ENCODE assay signal across 11 mouse cellular contexts in the genomic region with DNA sequence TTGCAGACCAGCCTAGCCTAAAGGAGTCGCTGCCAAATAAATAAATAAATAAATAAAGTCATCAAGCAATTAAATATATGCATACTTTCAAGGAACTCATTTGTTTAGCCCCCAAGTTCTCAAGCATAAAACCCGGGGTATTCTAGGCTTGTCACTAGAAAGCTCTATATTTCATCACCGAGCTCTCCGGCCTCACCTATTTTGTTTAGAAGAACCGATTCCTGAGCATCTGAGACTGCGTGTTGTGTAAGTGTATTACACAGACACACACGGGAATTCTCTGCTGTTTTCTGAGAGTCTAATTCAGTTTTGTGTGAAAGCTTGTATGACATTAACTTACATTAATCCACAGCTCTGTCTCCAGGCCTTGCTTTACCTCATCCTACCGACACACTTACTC. TPM values are rescaled to one million over a fixed set of nuclear protein-coding genes. Genes with fewer than 3 reads are reported as not detected.
DNase-seq lines count a peak whose midpoint lies in the region; ATAC-seq and TF ChIP-seq lines count a peak whose summit lies in the region.
"Had no signal": no experiment of that assay in that cellular context is flagged by ENCODE, and none has a peak within 500 bp of the region (broad histone marks: within the 10 kb centered on the region; RNA-seq: fewer than 3 reads in every experiment).

No protein-coding gene starts in this region.

- no peak for ATAC-seq in hindbrain, postnatal 0 days
- ATAC-seq in hindbrain, embryonic 11.5 days (ENCODE audit: low FRiP score) = no peak
- ATAC-seq in lung, postnatal 0 days = no peak
- no peak for ATAC-seq in intestine, postnatal 0 days
- ATAC-seq in neural tube, embryonic 15.5 days (ENCODE audit: low FRiP score) = no peak
- ATAC-seq in frontal cortex, adult (ENCODE audit: low TSS enrichment) = no peak
- ATAC-seq in forebrain, embryonic 12.5 days (ENCODE audit: low FRiP score) = no peak

- no peaks in the 10 kb centered on the region for H3K9me3 ChIP-seq in hindbrain, postnatal 0 days (ENCODE audit: low read length)
- no peaks in the 10 kb centered on the region for H3K9me3 ChIP-seq in hindbrain, embryonic 11.5 days (ENCODE audit: control insufficient read depth, low read length)
- H3K9me3 ChIP-seq in lung, postnatal 0 days (ENCODE audit: low read length) = no peaks in the 10 kb centered on the region
- no peaks in the 10 kb centered on the region for H3K9me3 ChIP-seq in intestine, postnatal 0 days (ENCODE audit: control insufficient read depth)
- H3K9me3 ChIP-seq in neural tube, embryonic 15.5 days (replicated peaks) = no peaks in the 10 kb centered on the region
- H3K9me3 ChIP-seq in forebrain, embryonic 12.5 days = no peaks in the 10 kb centered on the region

- no peaks in the 10 kb centered on the region for H3K4me1 ChIP-seq in hindbrain, postnatal 0 days (ENCODE audit: insufficient read depth, low read length)
- H3K4me1 ChIP-seq in hindbrain, embryonic 11.5 days (replicated peaks; ENCODE audit: control insufficient read depth, insufficient read depth, low read length) = peaks cover 2% of the 10 kb centered on the region; the same call in 1 of the 2 replicates
- H3K4me1 ChIP-seq in lung, postnatal 0 days (ENCODE audit: insufficient read depth, low read depth, low read length) = no peaks in the 10 kb centered on the region
- 0 out of 2 replicates have a peak, but pooled peaks cover 3% of the 10 kb centered on the region for H3K4me1 ChIP-seq in intestine, postnatal 0 days (replicated peaks; ENCODE audit: control insufficient read depth, insufficient read depth, low read length)
- peaks cover 22% of the 10 kb centered on the region for H3K4me1 ChIP-seq in neural tube, embryonic 15.5 days
- peaks cover 18% of the 10 kb centered on the region for H3K4me1 ChIP-seq in forebrain, embryonic 12.5 days

- TF ChIP-seq EP300 in lung, postnatal 0 days (IDR thresholded peaks at IDR 0.05) = no peak

- H3K9ac ChIP-seq in hindbrain, postnatal 0 days (replicated peaks; ENCODE audit: low read length) = no peak overlapping the region
- no peak overlapping the region for H3K9ac ChIP-seq in hindbrain, embryonic 11.5 days (ENCODE audit: low read depth, low read length)
- no peak overlapping the region for H3K9ac ChIP-seq in lung, postnatal 0 days (replicated peaks; ENCODE audit: low read depth)
- H3K9ac ChIP-seq in intestine, postnatal 0 days (ENCODE audit: low read depth, low read length) = no peak overlapping the region
- H3K9ac ChIP-seq in neural tube, embryonic 15.5 days (replicated peaks) = no peak overlapping the region
- no peak overlapping the region for H3K9ac ChIP-seq in forebrain, embryonic 12.5 days

- no peak for TF ChIP-seq CTCF in hindbrain, postnatal 0 days (IDR thresholded peaks at IDR 0.05; ENCODE audit: low read depth)
- no peak for TF ChIP-seq CTCF in lung, postnatal 0 days (IDR thresholded peaks at IDR 0.05)
- TF ChIP-seq CTCF in intestine, postnatal 0 days (IDR thresholded peaks at IDR 0.05; ENCODE audit: low read depth) = no peak

- H3K27ac ChIP-seq in hindbrain, postnatal 0 days = no peak overlapping the region
- H3K27ac ChIP-seq in hindbrain, embryonic 11.5 days (ENCODE audit: low read depth, low read length) = no peak overlapping the region
- no peak overlapping the region for H3K27ac ChIP-seq in lung, postnatal 0 days (ENCODE audit: low read length)
- H3K27ac ChIP-seq in intestine, postnatal 0 days (ENCODE audit: low read depth, low read length) = no peak overlapping the region
- H3K27ac ChIP-seq in neural tube, embryonic 15.5 days (replicated peaks) = no peak overlapping the region
- H3K27ac ChIP-seq in forebrain, embryonic 12.5 days = no peak overlapping the region

- no peaks in the 10 kb centered on the region for H3K36me3 ChIP-seq in hindbrain, postnatal 0 days (ENCODE audit: insufficient read depth, low read length)
- H3K36me3 ChIP-seq in hindbrain, embryonic 11.5 days (ENCODE audit: control insufficient read depth, insufficient read depth, low read length) = no peaks in the 10 kb centered on the region
- no peaks in the 10 kb centered on the region for H3K36me3 ChIP-seq in lung, postnatal 0 days (ENCODE audit: insufficient read depth, low read length)
- H3K36me3 ChIP-seq in intestine, postnatal 0 days (ENCODE audit: control insufficient read depth, insufficient read depth) = no peaks in the 10 kb centered on the region
- no peaks in the 10 kb centered on the region for H3K36me3 ChIP-seq in neural tube, embryonic 15.5 days
- no peaks in the 10 kb centered on the region for H3K36me3 ChIP-seq in forebrain, embryonic 12.5 days (replicated peaks)

- no peaks in the 10 kb centered on the region for H3K27me3 ChIP-seq in hindbrain, postnatal 0 days (ENCODE audit: insufficient read depth, low read length)
- H3K27me3 ChIP-seq in hindbrain, embryonic 11.5 days (ENCODE audit: control insufficient read depth, insufficient read depth, low read length) = peaks cover 4% of the 10 kb centered on the region
- no peaks in the 10 kb centered on the region for H3K27me3 ChIP-seq in lung, postnatal 0 days (replicated peaks; ENCODE audit: insufficient read depth, low read length)
- no peaks in the 10 kb centered on the region for H3K27me3 ChIP-seq in intestine, postnatal 0 days (replicated peaks; ENCODE audit: control insufficient read depth, insufficient read depth, low read length)
- peaks cover 16% of the 10 kb centered on the region; the same call in 1 of the 2 replicates for H3K27me3 ChIP-seq in neural tube, embryonic 15.5 days (replicated peaks)
- peaks cover 21% of the 10 kb centered on the region for H3K27me3 ChIP-seq in forebrain, embryonic 12.5 days

- H3K4me2 ChIP-seq in hindbrain, postnatal 0 days (ENCODE audit: low read depth, low read length) = peak overlapping the region; percentile 95; the same call in 1 of the 2 replicates
- no peak overlapping the region for H3K4me2 ChIP-seq in hindbrain, embryonic 11.5 days (replicated peaks; ENCODE audit: low read depth, low read length)
- peak overlapping the region; percentile 94; the same call in 1 of the 2 replicates for H3K4me2 ChIP-seq in lung, postnatal 0 days (replicated peaks; ENCODE audit: low read depth, low read length)
- peak overlapping the region; percentile 73 for H3K4me2 ChIP-seq in intestine, postnatal 0 days (replicated peaks; ENCODE audit: low read depth)
- H3K4me2 ChIP-seq in neural tube, embryonic 15.5 days = peak overlapping the region; percentile 95; the same call in 1 of the 2 replicates
- no peak overlapping the region for H3K4me2 ChIP-seq in forebrain, embryonic 12.5 days

- H3K4me3 ChIP-seq in hindbrain, postnatal 0 days (ENCODE audit: low read length) = no peak overlapping the region
- H3K4me3 ChIP-seq in hindbrain, embryonic 11.5 days (ENCODE audit: low read depth, low read length) = no peak overlapping the region
- H3K4me3 ChIP-seq in lung, postnatal 0 days (ENCODE audit: low read depth, low read length) = no peak overlapping the region
- 0 out of 2 replicates have a peak overlapping the region, but pooled peaks have one; percentile 86 for H3K4me3 ChIP-seq in intestine, postnatal 0 days (ENCODE audit: low read depth, low read length)
- H3K4me3 ChIP-seq in neural tube, embryonic 15.5 days (replicated peaks) = no peak overlapping the region
- H3K4me3 ChIP-seq in forebrain, embryonic 12.5 days (replicated peaks) = no peak overlapping the region

- DNase-seq in hindbrain, postnatal 0 days (ENCODE audit: low spot score) = no peak
- DNase-seq in hindbrain, embryonic 11.5 days (ENCODE audit: low spot score) = no peak
- no peak for DNase-seq in lung, postnatal 0 days (ENCODE audit: low spot score)
- DNase-seq in lung, adult 18-20 months = no peak
- DNase-seq: adrenal gland, adult 8-10 months; kidney, postnatal 10 days; thymus, adult 2 months had no signal

- WGBS in hindbrain, postnatal 0 days = 85% methylated on average over 8 of the region's 8 CpGs
- WGBS in hindbrain, embryonic 11.5 days = 85% methylated on average over 8 of the region's 8 CpGs
- WGBS in lung, postnatal 0 days = 81% methylated on average over 8 of the region's 8 CpGs
- 68% methylated on average over 8 of the region's 8 CpGs for WGBS in intestine, postnatal 0 days
- 80% methylated on average over 8 of the region's 8 CpGs for WGBS in neural tube, embryonic 15.5 days
- WGBS in forebrain, embryonic 12.5 days = 76% methylated on average over 8 of the region's 8 CpGs

RNA-seq across cellular contexts. Expression of a gene that starts 2.6 kb away (rescaled TPM):
- 2.4 and 2.5 TPM in 2 replicates for total RNA-seq in hindbrain, postnatal 0 days (2014; rRNA removed)
- polyA plus RNA-seq in hindbrain, postnatal 0 days (2015; fragmentation: Nextera tagmentation; extraction: Ambion mirVana) = 3.3 and 3.5 TPM in 2 replicates
- polyA plus RNA-seq in hindbrain, embryonic 11.5 days (2014; fragmentation: Nextera tagmentation; extraction: Ambion mirVana) = 2.2 and 3.3 TPM in 2 replicates
- polyA plus RNA-seq in lung, postnatal 0 days (2015; fragmentation: Nextera tagmentation; extraction: Ambion mirVana) = 8.8 and 9.4 TPM in 2 replicates
- 14.2 and 17.3 TPM in 2 replicates for polyA plus RNA-seq in intestine, postnatal 0 days (2015; fragmentation: Nextera tagmentation; extraction: Ambion mirVana)
- polyA plus RNA-seq in neural tube, embryonic 15.5 days (2015; fragmentation: Nextera tagmentation; extraction: Ambion mirVana) = 2.5 and 5.7 TPM in 2 replicates
- polyA plus RNA-seq in forebrain, embryonic 12.5 days (2016; fragmentation: Nextera tagmentation; extraction: Ambion mirVana) = 3.2 and 4.0 TPM in 2 replicates

Comparison
In these comparisons a context has a peak if more than half of its experiments do, and no peak if none do; other contexts are left out.
1. H3K4me2 ChIP-seq: peak in hindbrain, postnatal 0 days (single experiment), lung, postnatal 0 days (single experiment), intestine, postnatal 0 days (single experiment) and neural tube, embryonic 15.5 days (single experiment); none in hindbrain, embryonic 11.5 days (single experiment) and forebrain, embryonic 12.5 days (single experiment).